11 mouse cellular contexts compared by ENCODE assay signal in genomic region chr3:62527160-62527559, GRCm38 (mm10). TPM values are rescaled to one million over a fixed set of nuclear protein-coding genes. Genes with fewer than 3 reads are reported as not detected.
DNase-seq lines count a peak whose midpoint lies in the region; ATAC-seq lines count a peak whose summit lies in the region.
"Had no signal": no experiment of that assay in that cellular context is flagged by ENCODE, and none has a peak within 500 bp of the region (broad histone marks: within the 10 kb centered on the region; RNA-seq: fewer than 3 reads in every experiment).

No protein-coding gene starts in this region.

- no peak overlapping the region for H3K27ac ChIP-seq in hindbrain, embryonic 11.5 days (ENCODE audit: low read depth, low read length)
- H3K27ac ChIP-seq in hindbrain, embryonic 10.5 days: no peak overlapping the region
- H3K27ac ChIP-seq: embryonic facial prominence, embryonic 15.5 days had no signal

- ATAC-seq in hindbrain, embryonic 11.5 days (ENCODE audit: low FRiP score): peak; percentile 33; the same call in 1 of the 2 replicates
- ATAC-seq: intestine, embryonic 16.5 days had no signal

- H3K9ac ChIP-seq in hindbrain, embryonic 11.5 days (ENCODE audit: low read depth, low read length): no peak overlapping the region
- H3K9ac ChIP-seq: embryonic facial prominence, embryonic 15.5 days had no signal

- no peak overlapping the region for H3K4me3 ChIP-seq in hindbrain, embryonic 11.5 days (ENCODE audit: low read depth, low read length)
- no peak overlapping the region for H3K4me3 ChIP-seq in hindbrain, embryonic 10.5 days
- H3K4me3 ChIP-seq: embryonic facial prominence, embryonic 15.5 days had no signal

- H3K9me3 ChIP-seq in hindbrain, embryonic 11.5 days (ENCODE audit: control insufficient read depth, low read length): no peaks in the 10 kb centered on the region
- no peaks in the 10 kb centered on the region for H3K9me3 ChIP-seq in hindbrain, embryonic 10.5 days
- H3K9me3 ChIP-seq: embryonic facial prominence, embryonic 15.5 days had no signal

- no peaks in the 10 kb centered on the region for H3K27me3 ChIP-seq in hindbrain, embryonic 11.5 days (ENCODE audit: control insufficient read depth, insufficient read depth, low read length)
- no peaks in the 10 kb centered on the region for H3K27me3 ChIP-seq in hindbrain, embryonic 10.5 days (ENCODE audit: insufficient read depth, poor library complexity, severe bottlenecking)
- H3K27me3 ChIP-seq: embryonic facial prominence, embryonic 15.5 days had no signal

- no peak overlapping the region for H3K4me2 ChIP-seq in hindbrain, embryonic 11.5 days (replicated peaks; ENCODE audit: low read depth, low read length)
- H3K4me2 ChIP-seq: embryonic facial prominence, embryonic 15.5 days had no signal

- H3K4me1 ChIP-seq in hindbrain, embryonic 11.5 days (replicated peaks; ENCODE audit: control insufficient read depth, insufficient read depth, low read length): no peaks in the 10 kb centered on the region
- H3K4me1 ChIP-seq in hindbrain, embryonic 10.5 days (replicated peaks): no peaks in the 10 kb centered on the region
- H3K4me1 ChIP-seq: embryonic facial prominence, embryonic 15.5 days had no signal

- H3K36me3 ChIP-seq in hindbrain, embryonic 11.5 days (ENCODE audit: control insufficient read depth, insufficient read depth, low read length): no peaks in the 10 kb centered on the region
- H3K36me3 ChIP-seq in hindbrain, embryonic 10.5 days: no peaks in the 10 kb centered on the region
- H3K36me3 ChIP-seq: embryonic facial prominence, embryonic 15.5 days had no signal

- 46% methylated on average over 4 of the region's 4 CpGs for WGBS in hindbrain, embryonic 11.5 days
- WGBS in hindbrain, embryonic 10.5 days: 55% methylated on average over 4 of the region's 4 CpGs

- peak; percentile 45 for DNase-seq in hindbrain, embryonic 11.5 days (ENCODE audit: low spot score)
- no peak for DNase-seq in hindbrain, embryonic 10.5 days (ENCODE audit: low spot score)
- DNase-seq in 416B (ENCODE audit: low read depth) (peak; percentile 36), ZHBTc4 (ENCODE audit: low read depth, low spot score) (peak; percentile 30)
- peak; percentile 37 for DNase-seq in layer of hippocampus, adult 9-10 months (ENCODE audit: low spot score)
- no peak for DNase-seq in urinary bladder, adult 18-20 months (ENCODE audit: low spot score in 2 of 2)
- no peak for DNase-seq in cerebellum, adult 9-11 months
- DNase-seq in frontal cortex, postnatal 25 days (ENCODE audit: low spot score in 2 of 2): no peak
- DNase-seq: lung, adult 18-20 months had no signal

RNA-seq across cellular contexts. Expression of gene Dhx36, which starts 20.4 kb away (rescaled TPM):
- 56.4 and 56.8 TPM in 2 replicates for polyA plus RNA-seq in hindbrain, embryonic 11.5 days (2014; fragmentation: Nextera tagmentation; extraction: Ambion mirVana)
- 29.2 and 33.1 TPM in 2 replicates for polyA plus RNA-seq in hindbrain, embryonic 10.5 days (2016; fragmentation: Nextera tagmentation; extraction: Ambion mirVana)

Comparison
In these comparisons a context has a peak if more than half of its experiments do, and no peak if none do; other contexts are left out.
1. DNase-seq: peak in hindbrain, embryonic 11.5 days (single experiment), 416B (single experiment), ZHBTc4 (single experiment) and layer of hippocampus, adult 9-10 months (single experiment); none in hindbrain, embryonic 10.5 days (single experiment), urinary bladder, adult 18-20 months (0 of 2), cerebellum, adult 9-11 months (single experiment) and frontal cortex, postnatal 25 days (0 of 2).